Mouse (Mus musculus) right cerebral cortex, adult 18-20 months (tissue): Measurements from ENCODE around the gene Angel1.
A peak's percentile ranks its signal among the peaks of the same experiment; 100 is the strongest.

Source experiments
- DNase-seq: peaks from one replicate; pipeline ENCODE4 v3.0.0; 2022; ENCODE audit warnings: mixed read lengths

Gene Angel1

GRCm38 (mm10) chr12:86701491-86701890 lies 24.8 kb downstream of the Angel1 start:
- DNase-seq = no peak

DNA sequence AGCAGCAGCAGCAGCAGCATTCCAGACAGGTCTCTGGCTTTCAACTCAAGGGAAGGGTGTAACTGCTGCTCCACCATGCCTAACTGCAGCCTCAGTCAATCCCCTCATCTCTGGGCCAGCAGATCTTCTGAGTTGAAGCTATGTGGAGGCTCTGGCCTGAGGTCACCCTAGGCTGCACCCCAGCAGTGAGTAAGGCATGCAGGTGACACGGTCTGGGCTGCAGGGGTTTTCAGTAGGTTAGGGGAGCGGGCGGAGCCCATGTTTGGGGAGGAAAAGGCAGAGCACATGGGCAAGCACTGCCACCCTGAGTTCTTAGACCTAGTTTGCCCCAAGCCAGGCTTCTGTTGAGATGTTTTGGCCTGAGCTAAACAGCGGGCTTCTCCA lies 25.3 kb downstream of the Angel1 start:
- no peak for DNase-seq

DNA sequence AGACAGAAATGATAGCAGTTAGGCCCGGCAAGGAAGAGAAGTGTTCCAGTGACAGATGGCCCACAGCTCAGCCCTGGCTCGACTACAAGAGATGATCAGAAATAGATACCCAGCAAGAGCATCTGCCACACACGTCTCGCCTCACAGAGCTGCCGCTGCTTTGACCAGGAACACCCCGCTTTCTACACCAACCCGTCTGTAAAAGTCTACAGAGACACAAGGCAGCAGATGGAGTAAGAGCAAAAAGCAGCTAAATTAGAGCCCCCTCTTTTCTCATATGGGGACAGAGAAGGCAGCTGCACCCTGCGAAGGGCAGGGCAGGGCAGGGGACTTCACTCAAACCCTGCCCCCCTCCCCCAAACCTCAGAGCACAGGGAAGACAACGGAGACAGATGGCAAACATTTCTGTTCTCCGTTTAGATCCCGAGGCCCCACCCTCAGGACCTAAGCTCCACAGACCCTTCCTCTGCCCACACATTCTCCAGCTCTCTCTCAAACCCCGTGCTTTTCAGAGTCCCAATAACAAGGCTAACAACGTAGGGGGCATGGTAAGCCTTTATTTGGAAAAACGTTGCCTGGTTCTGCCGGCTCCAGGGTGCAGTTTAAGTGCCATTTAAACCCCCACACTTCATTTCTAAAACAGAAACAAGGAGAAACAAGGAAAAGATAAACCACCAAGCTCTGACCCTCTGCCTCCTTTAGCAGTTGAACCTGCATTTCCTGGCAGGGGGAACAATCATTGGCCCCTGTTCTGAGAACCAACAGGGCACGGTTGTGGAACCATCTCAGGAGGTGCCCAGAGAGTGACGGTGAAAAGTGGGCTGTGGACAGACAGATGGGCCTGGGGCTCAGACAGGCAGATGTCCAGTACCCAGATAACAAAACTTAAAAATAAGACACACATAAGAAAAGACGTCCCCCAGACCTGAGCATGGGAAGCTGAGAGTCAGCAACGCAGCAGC lies 26.0 kb downstream of the Angel1 start:
- DNase-seq = peak; percentile 93

GRCm38 (mm10) chr12:86698537-86698936 lies 27.7 kb downstream of the Angel1 start:
- no peak for DNase-seq

- DNase-seq = no peak
Measured at GRCm38 (mm10) chr12:86697996-86698395, 28.3 kb downstream of the Angel1 start.

DNA sequence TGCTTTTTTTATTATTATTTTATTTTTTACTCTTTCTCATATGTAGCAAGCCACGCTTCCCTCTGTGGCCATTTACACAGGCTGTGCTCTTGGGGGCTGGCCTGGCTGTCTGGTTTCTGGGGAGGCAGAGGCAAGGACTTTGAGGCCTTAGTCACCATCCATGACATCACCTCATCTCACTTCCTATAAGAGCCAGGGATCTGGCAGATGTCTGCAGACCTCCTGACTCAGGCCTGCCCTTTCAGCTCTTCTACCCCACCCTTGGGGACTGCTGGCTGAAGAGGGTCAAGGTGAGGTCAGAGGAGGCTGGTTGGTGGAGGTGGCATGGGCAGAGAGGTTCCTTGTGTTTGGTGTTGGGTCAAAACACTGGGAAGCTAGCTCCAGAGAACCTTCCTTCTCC lies 31.8 kb downstream of the Angel1 start:
- no peak for DNase-seq

GRCm38 (mm10) chr12:86693389-86693788 lies 32.9 kb downstream of the Angel1 start:
- DNase-seq = no peak

GRCm38 (mm10) chr12:86692471-86693356 lies 33.5 kb downstream of the Angel1 start:
- no peak for DNase-seq

GRCm38 (mm10) chr12:86690700-86691485 lies 35.4 kb downstream of the Angel1 start:
- DNase-seq = no peak

- no peak for DNase-seq
Measured at GRCm38 (mm10) chr12:86688917-86689316, 37.3 kb downstream of the Angel1 start.

- DNase-seq = no peak
Measured at GRCm38 (mm10) chr12:86687971-86688573, 38.2 kb downstream of the Angel1 start.

DNA sequence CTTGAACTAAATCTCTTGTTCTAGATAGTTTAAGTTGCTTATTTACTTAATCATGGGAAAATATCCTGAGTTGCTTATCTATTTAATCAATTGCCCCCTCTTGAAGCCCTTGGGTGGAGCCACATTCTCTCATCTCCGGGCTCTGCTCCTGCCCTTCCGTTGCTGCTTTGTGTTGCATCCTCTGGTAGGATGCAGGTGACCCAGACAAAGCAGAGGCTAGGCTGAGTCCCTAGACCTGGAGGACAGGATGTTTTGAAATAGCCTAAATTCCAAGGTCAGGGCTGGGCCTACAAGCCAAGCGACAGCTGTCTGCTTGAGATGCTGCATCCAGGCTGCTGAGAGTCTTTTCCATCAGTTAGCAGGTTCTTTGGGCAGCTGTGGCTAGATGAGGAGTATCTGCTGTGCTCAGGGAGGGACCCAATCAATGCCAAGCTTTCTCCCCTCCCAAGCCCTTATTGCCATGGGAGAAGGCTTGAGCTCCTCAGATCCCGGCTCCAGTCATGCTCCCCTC lies 38.8 kb downstream of the Angel1 start:
- no peak for DNase-seq

- DNase-seq = no peak
Measured at GRCm38 (mm10) chr12:86686551-86687330, 39.5 kb downstream of the Angel1 start.

DNA sequence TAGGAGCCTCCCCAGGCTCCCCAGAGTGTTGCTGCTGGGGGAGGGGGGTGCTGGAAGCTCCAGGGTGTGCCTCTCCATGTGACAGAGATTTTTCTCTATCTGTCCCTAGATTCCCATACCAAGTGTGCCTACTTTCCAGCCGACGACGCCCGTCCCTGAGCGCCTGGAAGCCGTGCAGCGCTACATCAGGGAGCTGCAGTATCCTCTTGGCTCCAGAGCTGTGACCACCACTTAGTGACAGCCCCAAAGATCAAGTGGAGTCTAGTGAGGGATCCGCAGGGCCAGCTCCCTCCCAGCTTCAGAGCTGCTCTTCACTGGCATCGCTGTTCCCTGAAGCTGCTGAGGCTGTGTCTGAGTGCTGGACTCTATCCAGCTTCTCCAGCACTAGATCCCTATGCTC lies 41.0 kb downstream of the Angel1 start:
- peak; percentile 64 for DNase-seq

DNA sequence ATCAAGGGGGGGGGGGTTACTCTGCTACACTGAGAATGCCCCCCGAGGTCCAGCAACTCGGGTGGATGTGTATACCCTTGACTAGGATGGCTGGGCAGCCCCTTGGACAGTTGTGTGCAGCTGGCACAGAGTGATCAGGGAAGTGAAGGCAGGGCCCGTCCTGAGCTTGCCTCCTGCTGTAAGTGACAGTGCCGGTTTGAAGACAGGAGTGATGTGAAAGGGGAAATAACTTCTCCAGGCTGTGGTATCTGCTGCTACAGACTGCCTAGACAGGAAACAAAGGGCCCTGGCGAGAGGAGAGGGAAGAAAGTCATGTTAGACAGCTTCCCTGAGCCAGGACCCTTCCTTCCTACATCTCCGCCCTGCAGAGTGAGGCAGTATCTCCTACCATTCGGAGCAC lies 42.6 kb downstream of the Angel1 start:
- no peak for DNase-seq

DNA sequence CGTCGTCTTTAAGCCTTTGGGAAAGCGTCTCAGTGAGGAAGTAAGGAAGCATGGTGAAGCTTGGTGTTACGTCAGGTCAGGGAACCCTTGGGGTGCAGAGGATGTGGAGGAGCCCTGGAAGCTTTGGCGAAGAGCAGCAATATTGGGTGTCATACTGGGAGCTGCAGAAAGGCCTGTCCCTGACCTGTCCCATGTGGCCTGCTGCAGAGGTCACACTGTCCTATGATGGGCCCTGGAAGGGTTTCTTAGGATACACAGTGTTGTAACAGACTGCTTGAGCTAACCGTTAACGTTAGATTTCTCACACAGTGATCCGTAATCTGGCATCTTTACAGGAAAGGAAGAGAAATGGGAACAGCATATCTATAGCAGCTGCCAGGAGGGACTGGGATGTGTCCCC lies 44.1 kb downstream of the Angel1 start:
- no peak for DNase-seq

- DNase-seq = no peak
Measured at GRCm38 (mm10) chr12:86681626-86682025, 44.6 kb downstream of the Angel1 start.

- no peak for DNase-seq
Measured at GRCm38 (mm10) chr12:86680591-86681193, 45.6 kb downstream of the Angel1 start.

DNA sequence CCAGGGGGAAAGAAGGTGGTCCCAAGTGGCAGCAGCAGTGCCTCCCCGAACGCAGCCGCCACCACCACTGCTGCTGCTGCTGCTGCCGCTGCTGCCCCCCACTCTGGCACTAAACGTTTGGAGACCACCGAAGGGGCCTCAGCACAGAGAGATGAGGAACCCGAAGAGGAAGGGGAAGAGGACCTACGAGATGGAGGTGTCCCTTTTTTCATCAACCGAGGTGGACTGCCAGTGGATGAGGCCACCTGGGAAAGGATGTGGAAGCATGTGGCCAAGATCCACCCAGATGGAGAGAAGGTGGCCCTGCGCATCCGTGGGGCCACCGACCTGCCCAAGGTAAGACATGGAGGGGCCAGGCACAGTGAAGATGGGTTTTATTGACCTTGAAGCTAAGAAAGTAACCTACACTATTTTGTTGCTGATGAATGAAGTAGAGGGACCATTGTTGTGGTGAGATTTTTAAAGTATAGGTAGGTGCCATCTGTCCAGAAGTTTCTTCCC lies 46.2 kb downstream of the Angel1 start:
- DNase-seq = no peak

GRCm38 (mm10) chr12:86679546-86679930 lies 46.7 kb downstream of the Angel1 start:
- no peak for DNase-seq
